Mouse (Mus musculus): ENCODE measurements around the gene Ksr1.
"Not testable (repeated sequence)": the region's sequence is repeated elsewhere in the genome, so short reads cannot be mapped to it uniquely, and the experiment has no call there.

Ksr1 gene

GRCm38 (mm10) chr11:79008007-79008775, 138.0 kb downstream of the Ksr1 start:
- no peak for DNase-seq (ENCODE audit: low spot score)

DNA sequence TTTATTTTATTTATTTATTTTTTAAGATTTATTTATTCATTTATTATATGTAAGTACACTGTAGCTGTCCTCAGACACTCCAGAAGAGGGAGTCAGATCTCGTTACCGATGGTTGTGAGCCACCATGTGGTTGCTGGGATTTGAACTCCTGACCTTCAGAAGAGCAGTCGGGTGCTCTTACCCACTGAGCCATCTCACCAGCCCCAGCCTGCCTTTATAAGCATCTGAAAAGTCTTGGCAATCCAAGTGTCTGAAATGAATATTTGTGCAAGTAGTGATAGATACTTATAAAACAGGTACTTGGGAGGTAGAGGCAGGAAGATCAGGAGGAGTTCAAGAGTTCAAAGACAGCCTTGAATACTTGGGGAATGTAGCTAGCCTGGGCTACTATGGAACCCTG, 138.9 kb downstream of the Ksr1 start:
- not testable (repeated sequence) for DNase-seq (ENCODE audit: low spot score)

- DNase-seq (ENCODE audit: low spot score), result no peak
Measured at GRCm38 (mm10) chr11:79006417-79006816, 139.8 kb downstream of the Ksr1 start.

DNA sequence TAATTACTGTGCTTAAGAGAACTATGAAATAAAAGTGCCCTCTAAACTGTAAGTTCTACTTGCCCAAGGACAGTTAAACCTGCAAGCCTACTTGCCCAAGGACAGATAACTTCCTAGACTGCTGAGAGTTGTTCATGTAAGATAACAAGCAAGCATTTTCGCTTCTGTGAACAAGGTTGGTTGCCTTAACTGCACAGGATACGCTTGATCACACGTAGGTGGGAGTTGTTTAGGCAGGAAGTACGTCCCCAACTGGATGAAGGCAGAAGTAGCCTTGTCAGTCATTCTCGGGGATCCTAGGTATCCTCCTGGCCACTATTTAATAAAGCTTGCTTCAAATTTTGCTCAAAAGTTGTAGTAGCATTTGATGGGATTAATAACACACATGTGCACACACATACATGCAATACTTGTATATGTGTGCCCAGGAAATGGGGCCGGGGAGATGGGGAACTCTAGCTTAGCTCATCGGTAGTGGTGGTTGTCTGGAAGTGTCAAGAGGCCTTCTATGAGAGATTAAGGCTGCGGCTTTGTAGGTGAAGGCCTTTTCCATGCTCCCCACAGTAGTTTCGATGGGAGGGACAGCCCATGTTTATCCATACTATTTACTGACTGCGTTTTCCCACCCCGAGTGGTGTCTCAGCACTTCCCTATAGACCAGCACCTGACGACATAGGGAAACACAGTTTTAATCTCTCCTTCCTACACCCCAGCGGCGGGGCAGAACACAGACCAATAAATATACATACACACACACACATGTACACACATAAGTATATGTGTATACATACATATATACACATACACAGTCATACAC, 140.4 kb downstream of the Ksr1 start:
- no peak for DNase-seq (ENCODE audit: low spot score)

GRCm38 (mm10) chr11:79003769-79004638, 142.2 kb downstream of the Ksr1 start:
- DNase-seq (ENCODE audit: low spot score), result no peak

GRCm38 (mm10) chr11:79003053-79003768, 143.0 kb downstream of the Ksr1 start:
- DNase-seq (ENCODE audit: low spot score), result no peak

GRCm38 (mm10) chr11:79002551-79002951, 143.7 kb downstream of the Ksr1 start:
- no peak for DNase-seq (ENCODE audit: low spot score)

DNA sequence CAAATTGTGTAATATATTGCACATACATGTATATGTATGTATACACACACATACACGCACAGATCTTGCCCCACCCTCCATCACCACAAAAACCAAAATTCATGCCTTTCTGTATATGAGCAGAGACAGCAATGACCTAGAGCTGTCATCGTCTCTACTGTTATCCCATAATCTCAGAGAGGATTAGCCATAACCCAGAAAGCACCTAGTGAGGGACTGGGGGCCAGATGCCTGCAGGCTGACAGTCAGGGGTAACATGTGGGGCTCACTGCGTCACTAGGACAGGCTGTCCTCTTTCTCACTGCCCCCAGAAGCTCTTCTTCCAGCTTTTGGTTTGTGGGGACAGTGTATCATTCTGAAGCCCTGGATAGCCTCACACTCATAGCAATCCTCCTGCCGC, 144.3 kb downstream of the Ksr1 start:
- no peak for DNase-seq (ENCODE audit: low spot score)

GRCm38 (mm10) chr11:78999118-78999517, 147.1 kb downstream of the Ksr1 start:
- no peak for DNase-seq (ENCODE audit: low spot score)

DNA sequence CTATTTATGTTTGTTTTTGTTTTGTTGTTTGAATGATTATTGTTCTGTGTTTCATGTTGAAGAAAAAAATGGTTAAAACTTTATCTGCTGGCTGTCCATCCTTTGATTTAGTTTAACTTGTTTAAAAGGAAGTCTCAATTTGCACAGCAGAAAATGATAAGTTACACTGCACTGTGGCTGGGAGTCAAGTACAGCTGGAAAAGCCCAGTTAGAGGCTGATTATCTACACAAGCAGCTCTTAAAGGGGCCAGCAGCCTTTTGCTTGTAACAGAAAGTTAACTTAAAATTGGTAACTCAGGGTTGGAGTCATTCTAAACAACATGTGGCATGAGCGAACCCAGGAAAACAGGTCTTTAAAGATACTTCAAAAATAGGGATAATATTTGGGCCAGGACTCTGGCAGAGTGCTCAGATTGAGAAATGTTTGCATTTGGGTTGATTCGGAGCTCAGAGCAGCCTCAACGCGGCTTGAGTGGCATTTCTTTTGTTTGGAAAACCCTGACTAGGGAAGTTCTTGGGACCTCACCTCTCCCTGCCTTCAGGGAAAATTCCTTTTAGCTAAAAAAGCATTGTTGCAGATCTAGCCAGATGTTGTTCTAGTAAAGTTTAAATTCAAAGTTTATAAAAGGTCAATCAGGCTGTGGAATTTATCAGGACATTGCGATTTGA, 155.2 kb downstream of the Ksr1 start:
- DNase-seq (ENCODE audit: low spot score), result not testable (repeated sequence)

DNA sequence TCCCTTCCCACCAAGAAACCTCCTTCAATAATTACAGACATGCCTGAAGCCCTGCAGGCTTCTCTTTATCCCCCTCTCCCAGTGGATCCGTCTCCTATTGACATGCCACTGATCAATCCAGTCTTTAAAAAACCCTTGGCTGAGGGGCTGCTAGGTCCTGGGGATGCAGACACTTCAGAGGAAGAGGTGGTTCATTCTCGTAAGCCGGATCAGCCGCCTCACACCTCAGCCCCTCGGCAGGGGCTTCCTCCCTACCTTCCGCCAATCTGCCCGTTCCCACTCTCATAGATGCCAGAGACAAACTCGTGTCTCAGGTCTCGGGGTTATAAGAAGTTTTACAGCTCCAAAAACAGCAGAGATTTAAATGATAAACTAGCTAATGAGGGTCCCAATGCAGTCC, 156.1 kb downstream of the Ksr1 start:
- no peak for DNase-seq (ENCODE audit: low spot score)

DNA sequence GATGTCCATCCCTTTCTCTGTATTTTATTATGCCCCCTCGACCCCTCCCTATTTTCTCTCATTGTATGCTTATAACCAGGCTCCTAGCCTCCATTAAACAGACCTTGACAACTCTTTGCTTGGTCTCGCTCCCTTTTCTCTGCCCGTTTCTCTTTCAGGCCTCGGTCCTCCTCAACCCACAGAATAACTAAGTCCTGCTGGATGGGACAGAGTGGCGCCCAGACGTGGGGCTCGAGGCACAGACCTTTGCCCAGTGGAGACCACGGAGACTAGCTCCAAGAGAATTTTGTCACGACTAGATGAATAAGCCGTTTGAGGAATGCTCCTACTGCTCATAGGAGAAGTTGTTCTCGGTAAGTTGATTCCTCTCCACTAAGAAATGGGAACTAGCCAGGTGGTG, 157.0 kb downstream of the Ksr1 start:
- DNase-seq (ENCODE audit: low spot score), result not testable (repeated sequence)

GRCm38 (mm10) chr11:78986311-78987002, 159.8 kb downstream of the Ksr1 start:
- no peak for DNase-seq (ENCODE audit: low spot score)

DNA sequence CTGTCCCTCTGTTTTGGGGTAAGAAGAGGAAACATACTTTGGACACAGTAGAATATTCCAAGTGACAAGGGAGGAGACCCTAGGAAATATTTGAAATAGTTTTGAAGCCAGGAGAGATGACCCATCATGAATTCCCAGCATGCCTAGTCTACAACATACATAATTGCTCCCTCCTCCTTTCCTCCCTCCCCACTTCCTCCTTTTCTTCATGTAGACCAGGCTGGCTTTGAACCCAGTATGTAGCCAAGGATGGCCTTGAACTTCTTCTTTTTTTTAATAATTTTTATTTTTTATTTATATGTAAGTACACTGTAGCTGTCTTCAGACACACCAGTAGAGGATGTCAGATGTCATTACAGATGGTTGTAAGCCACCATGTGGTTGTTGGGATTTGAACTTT, 160.7 kb downstream of the Ksr1 start:
- DNase-seq (ENCODE audit: low spot score), result no peak

DNA sequence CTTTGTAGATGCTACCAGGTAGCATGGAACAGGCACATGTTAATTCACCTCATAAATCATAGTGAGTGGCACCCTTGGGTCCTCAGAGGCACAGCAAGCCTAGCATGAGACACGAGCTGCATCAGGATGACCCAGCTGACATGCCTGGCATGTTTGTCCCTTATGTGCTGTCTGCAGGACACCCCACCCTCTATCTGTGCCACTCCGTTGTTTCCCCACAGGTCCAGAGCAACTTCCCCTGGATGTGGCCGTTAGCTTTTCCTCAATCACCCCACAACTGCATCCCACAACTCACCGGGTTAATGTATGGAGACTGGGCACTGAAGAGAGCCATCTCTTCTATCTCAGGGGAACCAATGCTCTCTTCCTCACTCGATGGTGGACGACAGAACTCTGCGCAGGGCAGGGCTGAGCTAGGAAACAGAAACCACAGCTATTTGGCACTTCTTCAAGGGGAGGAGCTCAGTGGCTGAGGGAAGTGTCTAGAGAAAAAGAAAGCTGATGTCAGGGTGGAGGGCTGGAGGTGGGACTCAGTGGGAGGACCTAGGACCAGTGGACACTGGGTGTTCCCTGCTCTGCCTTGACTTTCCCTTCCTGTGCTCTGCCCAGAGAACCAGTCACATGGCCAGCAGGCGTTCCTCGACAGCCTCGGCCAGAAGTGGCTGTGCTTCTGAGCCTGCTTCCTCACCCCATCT, 161.6 kb downstream of the Ksr1 start, which contains the start of gene Lgals9:
TSS of gene Lgals9 (minus strand) at position 464 of the 695 bp plus-strand sequence.
- DNase-seq (ENCODE audit: low spot score), result peak; percentile 55

- no peak for DNase-seq (ENCODE audit: low spot score)
Measured at GRCm38 (mm10) chr11:78983539-78983938, 162.7 kb downstream of the Ksr1 start.

- DNase-seq (ENCODE audit: low spot score), result no peak
Measured at GRCm38 (mm10) chr11:78982513-78983291, 163.5 kb downstream of the Ksr1 start.

DNA sequence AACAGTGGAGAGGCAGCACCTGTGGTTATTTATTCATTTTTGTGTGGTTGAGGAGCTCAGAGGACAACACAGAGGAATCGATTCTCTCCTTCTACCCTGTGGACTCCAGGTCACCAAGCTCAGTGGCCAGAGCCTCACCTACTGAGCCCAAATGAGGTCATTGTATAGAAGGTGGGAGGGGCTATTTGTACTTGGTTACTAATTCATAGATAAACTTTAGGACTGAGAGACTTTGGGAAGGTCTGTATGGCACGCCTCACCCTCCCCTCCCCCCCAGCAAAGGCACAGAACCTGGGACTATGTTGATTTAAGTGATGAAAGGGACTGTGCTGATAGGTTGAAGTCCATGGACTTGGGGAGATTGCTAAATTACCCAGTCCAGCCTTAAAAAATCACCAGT, 164.2 kb downstream of the Ksr1 start:
- DNase-seq (ENCODE audit: low spot score), result no peak

GRCm38 (mm10) chr11:78980083-78980634, 166.0 kb downstream of the Ksr1 start:
- DNase-seq (ENCODE audit: low spot score), result no peak

Measured in layer of hippocampus, adult 11-12 months (tissue).